Mouse (Mus musculus) urinary bladder, postnatal 25 days (tissue): ENCODE measurements around the gene Antxr1.

Experiments used
- DNase-seq: peaks from one replicate; pipeline ENCODE4 v3.0.0; 2022; ENCODE audit warnings: low spot score

Gene Antxr1

DNA sequence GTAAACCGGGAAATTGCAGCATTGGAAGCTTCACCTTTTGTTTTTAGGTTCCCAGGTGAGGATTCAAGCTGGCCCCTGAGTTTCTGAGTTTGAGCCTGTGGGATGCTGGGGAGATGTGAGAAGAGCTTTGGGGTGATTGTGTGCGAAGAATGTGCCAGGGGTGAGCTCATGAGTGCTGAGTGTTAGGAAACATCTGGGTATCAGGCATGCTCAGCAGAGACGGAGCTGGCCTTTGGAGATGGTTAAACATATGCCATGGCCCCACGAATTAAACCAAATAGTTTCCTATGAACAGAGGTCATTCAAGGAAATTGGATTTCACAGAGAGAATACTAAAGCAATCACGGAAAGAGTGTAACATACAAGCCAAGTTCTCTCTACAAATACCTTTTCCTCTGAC, 193.4 kb downstream of the Antxr1 start:
- DNase-seq, result no peak

- no peak for DNase-seq
Observed at GRCm38 (mm10) chr6:87139796-87140553, 195.6 kb downstream of the Antxr1 start.

- DNase-seq, result no peak
Observed at GRCm38 (mm10) chr6:87138479-87138878, 197.1 kb downstream of the Antxr1 start.

- DNase-seq, result no peak
Observed at GRCm38 (mm10) chr6:87133966-87134546, 201.6 kb downstream of the Antxr1 start.

GRCm38 (mm10) chr6:87133520-87133919, 202.1 kb downstream of the Antxr1 start:
- no peak for DNase-seq

- DNase-seq, result no peak
Observed at GRCm38 (mm10) chr6:87131078-87131477, 204.5 kb downstream of the Antxr1 start.

DNA sequence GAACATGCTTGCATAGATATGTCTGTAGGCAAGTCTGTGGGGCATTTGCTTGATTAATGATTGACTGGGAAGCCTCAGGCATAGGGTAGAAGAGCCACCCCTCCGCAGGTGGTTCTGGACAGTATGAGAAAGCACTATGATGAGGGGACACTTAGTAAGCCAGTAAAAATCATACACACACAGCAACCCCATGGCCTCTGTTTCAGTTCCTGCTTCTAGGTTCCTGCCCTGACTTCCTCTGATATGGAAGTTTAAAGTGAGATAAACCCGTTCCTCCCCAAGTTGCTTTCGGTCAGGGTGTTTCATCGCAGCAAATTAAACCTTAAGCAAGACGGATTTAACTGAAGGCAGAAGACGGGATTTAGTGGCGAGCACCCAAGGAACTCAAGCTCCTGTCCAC, 205.0 kb downstream of the Antxr1 start:
- DNase-seq, result no peak

GRCm38 (mm10) chr6:87129861-87130260, 205.8 kb downstream of the Antxr1 start:
- DNase-seq, result no peak

DNA sequence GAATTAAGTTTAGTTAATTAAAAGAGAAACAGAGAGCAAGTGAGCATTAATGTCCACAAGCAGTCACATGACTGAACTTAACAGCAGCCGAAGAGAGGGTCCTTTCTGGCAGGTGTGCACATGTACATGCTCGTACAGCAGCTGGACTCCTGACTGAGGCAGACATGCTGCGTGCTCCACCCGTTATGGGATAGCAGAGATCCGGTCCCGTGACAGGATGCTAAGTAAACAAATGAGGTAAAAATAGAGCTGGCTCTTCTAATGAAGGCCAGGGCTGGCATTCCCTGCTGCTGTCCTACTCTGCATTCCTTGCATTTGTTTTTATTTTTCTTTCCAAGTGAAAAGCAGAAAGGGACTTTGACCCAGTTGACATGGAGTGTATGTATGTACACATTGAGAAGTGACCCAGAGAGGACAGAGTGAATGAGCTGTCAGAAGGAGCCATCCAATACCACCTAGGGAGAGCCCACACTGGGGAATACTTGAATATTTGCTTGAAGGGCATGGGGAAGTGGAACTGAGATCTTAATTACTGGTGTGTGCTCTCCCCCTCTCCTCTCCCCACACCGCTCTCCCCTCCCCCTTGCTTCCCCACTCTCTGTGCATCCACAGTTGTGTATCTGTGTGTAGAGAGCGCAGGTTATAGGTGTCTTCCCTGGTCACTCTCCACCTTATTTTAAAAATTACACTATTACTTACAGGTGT, 208.4 kb downstream of the Antxr1 start:
- no peak for DNase-seq

- no peak for DNase-seq
Observed at GRCm38 (mm10) chr6:87123973-87124372, 211.6 kb downstream of the Antxr1 start.

GRCm38 (mm10) chr6:87123406-87123805, 212.2 kb downstream of the Antxr1 start:
- DNase-seq, result no peak

DNA sequence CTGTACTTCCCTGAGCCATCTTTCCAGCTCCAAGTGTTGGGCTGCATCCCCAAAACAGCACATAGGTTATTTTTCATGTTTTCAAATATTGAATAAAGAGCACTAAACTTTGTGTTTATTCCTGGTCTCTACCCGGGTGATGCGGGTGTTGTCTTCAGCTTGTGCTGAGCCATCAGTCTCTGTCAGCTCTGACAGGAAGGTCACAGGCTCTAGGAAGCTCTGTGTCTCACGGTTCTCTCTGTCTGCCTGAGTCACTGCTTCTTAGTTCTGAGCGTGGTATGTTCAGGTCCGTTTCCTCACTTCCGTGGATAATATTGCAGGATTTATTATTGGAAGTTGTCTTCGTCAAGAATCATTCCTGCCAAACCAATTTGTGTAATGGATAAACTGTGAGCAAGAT, 213.7 kb downstream of the Antxr1 start:
- no peak for DNase-seq

- no peak for DNase-seq
Observed at GRCm38 (mm10) chr6:87120661-87121060, 215.0 kb downstream of the Antxr1 start.

DNA sequence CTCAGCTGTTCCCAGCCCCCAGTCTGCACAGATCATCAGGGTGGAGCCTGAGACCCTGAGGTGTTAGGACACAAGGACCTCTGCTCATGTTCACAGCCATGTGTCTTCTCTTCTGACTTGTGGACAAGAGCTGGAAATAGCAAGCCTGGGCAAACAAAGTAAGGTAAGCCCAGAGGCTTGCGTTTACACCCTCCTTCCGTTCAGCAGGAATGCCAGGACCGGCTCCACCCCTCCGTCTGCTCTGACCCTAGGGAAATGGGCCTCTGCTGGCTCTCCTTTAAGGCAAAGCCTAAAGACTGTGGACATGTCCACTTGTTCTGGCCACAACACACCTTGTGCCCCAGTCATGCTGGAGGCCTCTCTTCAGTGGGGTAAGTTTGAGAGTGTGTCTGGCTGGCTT, 215.6 kb downstream of the Antxr1 start:
- DNase-seq, result no peak

DNA sequence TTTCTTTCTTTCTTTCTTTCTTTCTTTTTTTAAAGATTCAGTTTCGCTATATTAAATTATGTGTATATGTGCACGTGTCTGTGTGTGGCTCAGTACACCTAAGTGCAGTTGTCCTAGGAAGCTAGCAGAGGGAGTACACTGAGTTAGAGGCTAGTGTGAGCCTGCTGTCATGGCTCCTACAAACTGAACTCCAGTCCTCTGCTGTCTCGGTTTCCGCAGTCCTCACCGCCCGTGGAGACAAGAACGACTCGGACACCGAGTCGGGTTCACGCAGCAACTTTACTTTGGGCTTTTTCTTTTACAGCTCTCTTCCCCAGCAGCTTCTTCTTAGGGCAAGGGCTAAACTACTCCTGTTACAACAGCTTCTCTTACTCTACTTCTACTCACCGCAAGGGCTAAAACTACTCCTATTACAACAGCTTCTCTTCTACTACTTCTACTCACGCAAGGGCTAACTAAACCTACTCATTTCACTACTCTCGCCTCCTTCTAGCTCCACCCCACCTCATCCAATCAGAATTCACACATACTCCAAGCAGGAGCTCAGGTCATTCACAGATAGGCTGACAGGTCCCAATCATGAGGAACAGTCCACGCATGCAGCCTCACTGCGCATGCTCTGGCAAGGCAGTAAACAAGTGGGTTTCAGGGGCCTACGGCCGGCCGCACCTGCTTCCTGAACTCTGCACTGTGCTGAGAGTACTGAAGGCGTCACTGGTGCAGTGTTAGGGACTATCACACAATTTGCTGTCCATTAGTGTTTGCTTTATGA, 216.4 kb downstream of the Antxr1 start:
- DNase-seq, result no peak

DNA sequence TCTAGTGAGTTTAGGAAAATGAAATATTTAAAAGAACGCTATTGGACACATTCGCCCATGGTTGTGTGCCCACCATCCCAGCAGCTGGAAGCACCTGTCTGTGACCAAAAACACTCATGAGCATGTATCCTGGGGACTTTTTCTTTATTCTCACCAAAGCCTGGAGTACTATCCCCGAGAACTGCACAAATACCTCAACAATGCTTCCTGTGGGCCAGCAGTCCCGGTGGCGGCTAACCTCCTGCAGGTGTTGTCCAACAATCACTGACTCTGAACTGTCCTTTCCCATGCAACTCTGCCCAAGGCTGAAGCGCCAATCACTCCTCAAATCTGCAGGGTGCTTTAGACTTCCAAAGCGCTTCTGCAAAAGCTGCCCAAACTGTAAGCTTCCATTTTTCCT, 219.0 kb downstream of the Antxr1 start:
- no peak for DNase-seq

- DNase-seq, result no peak
Observed at GRCm38 (mm10) chr6:87115981-87116380, 219.6 kb downstream of the Antxr1 start.

GRCm38 (mm10) chr6:87112125-87112524, 223.5 kb downstream of the Antxr1 start:
- no peak for DNase-seq

DNA sequence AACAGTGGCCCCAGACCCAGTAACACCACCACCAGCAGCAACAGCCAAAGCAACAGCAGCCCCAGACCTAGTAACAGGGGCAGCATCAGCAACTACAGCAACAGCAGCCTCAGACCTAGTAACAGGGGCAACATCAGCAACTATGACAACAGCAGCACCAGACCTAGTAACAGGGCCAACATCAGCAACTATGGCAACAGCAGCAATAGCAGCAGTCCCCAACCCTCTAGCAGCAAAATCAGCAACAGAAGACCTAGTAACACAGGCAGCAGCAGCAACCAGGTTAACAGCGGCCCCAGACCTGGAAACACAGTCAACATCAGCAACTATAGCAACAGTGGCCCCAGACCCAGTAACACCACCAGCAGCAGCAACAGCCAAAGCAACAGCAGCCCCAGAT, 224.1 kb downstream of the Antxr1 start:
- DNase-seq, result no peak

DNA sequence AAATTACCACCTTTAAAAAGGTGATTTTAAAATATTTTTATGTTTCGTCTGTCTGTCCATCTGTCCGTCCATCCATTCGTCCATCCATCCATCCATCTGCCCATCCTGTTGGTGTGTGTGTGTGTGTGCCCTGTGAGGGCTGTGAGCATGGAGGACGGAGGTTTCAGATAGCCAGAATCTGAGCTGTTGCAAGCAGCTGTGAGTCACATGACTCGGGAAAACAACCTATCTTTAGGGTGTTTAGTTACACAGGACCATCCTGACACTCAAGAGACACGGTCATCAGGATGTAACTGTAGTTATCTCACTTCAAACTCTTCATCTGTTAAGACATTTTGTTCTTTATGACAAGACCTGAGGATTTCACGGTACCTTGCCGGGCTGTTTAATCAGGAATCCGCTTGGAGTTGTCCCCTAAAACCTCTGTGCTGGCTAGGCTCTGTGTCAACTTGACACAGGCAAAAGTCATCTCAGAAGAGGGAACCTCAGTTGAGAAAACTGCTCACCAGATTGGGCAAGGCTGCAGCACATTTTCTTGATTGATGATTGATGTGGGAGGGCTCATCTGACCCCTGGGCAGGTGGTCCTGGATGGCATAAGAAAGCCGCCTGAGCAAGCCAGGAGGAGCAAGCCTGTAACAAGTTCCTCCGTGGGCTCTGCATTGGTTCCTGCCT, 231.4 kb downstream of the Antxr1 start, which contains the start of gene D6Ertd527e:
D6Ertd527e (plus strand) TSS at position 624 of the 674 bp plus-strand sequence.
- DNase-seq, result no peak

- DNase-seq, result no peak
Observed at GRCm38 (mm10) chr6:87103314-87103713, 232.3 kb downstream of the Antxr1 start.

GRCm38 (mm10) chr6:87102421-87102911, 233.2 kb downstream of the Antxr1 start:
- no peak for DNase-seq
